Mouse (Mus musculus) spleen, adult 2 months (tissue): Measurements from ENCODE around the gene Olfr1432.

Experiments
- CTCF ChIP-seq: fragments of 200-500 bp; IDR thresholded peaks from 2 replicates; pipeline ENCODE4 v1.5.1; 2011; ENCODE audit warnings: mild to moderate bottlenecking, inconsistent platforms; ENCODE audit not compliant: insufficient read depth, insufficient read length, insufficient replicate concordance; ENCODE audit errors: extremely low read depth
- POLR2A ChIP-seq: fragments of 200-500 bp; IDR thresholded peaks from 2 replicates; pipeline ENCODE4 v1.6.1; 2011; ENCODE audit warnings: low read depth, low read length, inconsistent platforms

DNA sequence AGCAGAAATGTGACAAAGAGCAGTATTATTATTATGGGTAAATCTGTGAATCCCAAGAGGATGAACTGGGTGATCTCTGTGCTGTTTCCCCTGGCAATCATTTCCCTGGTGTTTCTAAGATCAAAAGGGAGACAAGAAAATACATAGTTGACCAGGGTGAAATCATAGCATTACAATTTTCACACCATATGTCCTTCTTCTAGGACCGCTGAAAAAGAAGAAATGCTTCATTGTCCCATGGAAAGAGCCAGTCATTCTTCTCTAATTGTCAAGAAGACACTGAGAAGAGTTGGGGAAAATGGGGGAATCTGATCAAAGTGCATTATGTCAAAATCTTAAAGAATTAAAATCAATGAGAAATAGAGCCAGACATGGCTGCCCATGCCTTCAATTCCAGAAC, 9.2 kb upstream of the Olfr1432 start, which contains the start of gene Olfr262:
- no peak for TF ChIP-seq POLR2A
- TF ChIP-seq CTCF: no peak
